Mouse (Mus musculus) c-Kit-negative CD71-positive TER-119-positive erythroid progenitor cells, embryonic 14.5 days (primary cell): Measurements from ENCODE around the gene Bmpr1b.

Experiments
- DNase-seq: peaks from one replicate; pipeline ENCODE4 v3.0.0-alpha.2; 2013; ENCODE audit warnings: low read depth, low spot score

Bmpr1b gene

GRCm38 (mm10) chr3:142043006-142043405 is 126.2 kb downstream of the Bmpr1b start:
- no peak for DNase-seq

- DNase-seq: no peak
These were observed 128.9 kb downstream of the Bmpr1b start for GRCm38 (mm10) chr3:142040345-142040744.

GRCm38 (mm10) chr3:142034160-142034559 is 135.1 kb downstream of the Bmpr1b start:
- DNase-seq: no peak

- DNase-seq: no peak
These were observed 149.5 kb downstream of the Bmpr1b start for GRCm38 (mm10) chr3:142019716-142020115.

GRCm38 (mm10) chr3:141984548-141984947 is 184.7 kb downstream of the Bmpr1b start:
- DNase-seq: no peak

GRCm38 (mm10) chr3:141981613-141982432 is 187.4 kb downstream of the Bmpr1b start:
- no peak for DNase-seq

GRCm38 (mm10) chr3:141966244-141966643 is 203.0 kb downstream of the Bmpr1b start:
- DNase-seq: no peak

GRCm38 (mm10) chr3:141952931-141953330 is 216.3 kb downstream of the Bmpr1b start:
- no peak for DNase-seq

GRCm38 (mm10) chr3:141950642-141951041 is 218.6 kb downstream of the Bmpr1b start:
- no peak for DNase-seq

GRCm38 (mm10) chr3:141948506-141948905 is 220.7 kb downstream of the Bmpr1b start:
- no peak for DNase-seq

GRCm38 (mm10) chr3:141948096-141948495 is 221.1 kb downstream of the Bmpr1b start:
- DNase-seq: no peak

- DNase-seq: no peak
These were observed 222.4 kb downstream of the Bmpr1b start for GRCm38 (mm10) chr3:141946846-141947245.

- DNase-seq: no peak
These were observed 225.9 kb downstream of the Bmpr1b start for GRCm38 (mm10) chr3:141943317-141943742.

GRCm38 (mm10) chr3:141940207-141940606 is 229.0 kb downstream of the Bmpr1b start:
- no peak for DNase-seq

GRCm38 (mm10) chr3:141936594-141937272 is 232.5 kb downstream of the Bmpr1b start:
- no peak for DNase-seq

- DNase-seq: no peak
These were observed 236.3 kb downstream of the Bmpr1b start for GRCm38 (mm10) chr3:141932956-141933355.

GRCm38 (mm10) chr3:141931372-141932092 is 237.7 kb downstream of the Bmpr1b start:
- DNase-seq: no peak

GRCm38 (mm10) chr3:141923442-141923841 is 245.8 kb downstream of the Bmpr1b start:
- DNase-seq: no peak

GRCm38 (mm10) chr3:141921161-141921560 is 248.1 kb downstream of the Bmpr1b start:
- no peak for DNase-seq

- no peak for DNase-seq
These were observed 249.6 kb downstream of the Bmpr1b start for GRCm38 (mm10) chr3:141919661-141920060.

GRCm38 (mm10) chr3:141917166-141917565 is 252.1 kb downstream of the Bmpr1b start:
- no peak for DNase-seq

GRCm38 (mm10) chr3:141915995-141916394 is 253.2 kb downstream of the Bmpr1b start:
- no peak for DNase-seq
